Mouse (Mus musculus) testis, adult 2 months (tissue): ENCODE measurements around the gene Lipa. TPM values are rescaled to one million over a fixed set of nuclear protein-coding genes. Genes with fewer than 3 reads are reported as not detected.

Experiments
- H3K27ac ChIP-seq: fragments of 200-500 bp; 2 replicates; pipeline ENCODE4 v1.5.1; 2012; ENCODE audit warnings: low read depth, low read length; ENCODE audit not compliant: control insufficient read depth, insufficient read depth
- H3K27me3 ChIP-seq: fragments of 200-500 bp; 2 replicates; pipeline ENCODE4 v1.6.1; 2012; ENCODE audit warnings: mild to moderate bottlenecking, low read length, moderate library complexity; ENCODE audit not compliant: control insufficient read depth, insufficient read depth
- H3K36me3 ChIP-seq: fragments of 200-500 bp; 2 replicates; pipeline ENCODE4 v1.6.1; 2012; ENCODE audit warnings: mild to moderate bottlenecking, low read length; ENCODE audit not compliant: control insufficient read depth, insufficient read depth
- H3K4me1 ChIP-seq: fragments of 200-500 bp; 2 replicates; pipeline ENCODE4 v1.6.1; 2012; ENCODE audit warnings: low read length; ENCODE audit not compliant: control insufficient read depth, insufficient read depth
- H3K4me3 ChIP-seq: fragments of 200-500 bp; 2 replicates; pipeline ENCODE4 v1.5.1; 2012; ENCODE audit warnings: low read depth, mild to moderate bottlenecking, low read length, moderate library complexity, mixed read lengths; ENCODE audit not compliant: control insufficient read depth
- CTCF ChIP-seq: fragments of 200-500 bp; IDR thresholded peaks from 2 replicates; pipeline ENCODE4 v1.5.1; 2012; ENCODE audit warnings: low read depth, mild to moderate bottlenecking, inconsistent platforms, low read length, moderate library complexity; ENCODE audit not compliant: control insufficient read depth, insufficient read depth, insufficient replicate concordance
- POLR2A ChIP-seq: fragments of 200-500 bp; IDR thresholded peaks from 2 replicates; pipeline ENCODE4 v1.6.1; 2012; ENCODE audit warnings: low read depth, mild to moderate bottlenecking, inconsistent platforms, low read length, moderate library complexity; ENCODE audit not compliant: control insufficient read depth
- polyA plus RNA-seq: library from polyadenylated mRNA; depleted of rRNA; stranded (reverse); fragments of >200 nt; gene quantifications from 2 replicates; pipeline ENCODE4 v1.2.3, GENCODE M21; 2012; rRNA removed

Lipa gene
- polyA plus RNA-seq, 1 experiment, result 3.8 TPM

- Histone ChIP-seq H3K27ac (no peak overlapping the region), H3K27me3 (no peaks in the 10 kb centered on the region), H3K36me3 (no peaks in the 10 kb centered on the region), H3K4me3 (no peak overlapping the region), H3K4me1 (no peaks in the 10 kb centered on the region)
- TF ChIP-seq POLR2A, result no peak
- TF ChIP-seq CTCF, result no peak
Measured at GRCm38 (mm10) chr19:34461451-34462019, 65.7 kb downstream of the Lipa start.

GRCm38 (mm10) chr19:34450784-34451370 is 76.4 kb downstream of the Lipa start:
- H3K4me1 ChIP-seq, result no peaks in the 10 kb centered on the region

GRCm38 (mm10) chr19:34448851-34449250 is 78.4 kb downstream of the Lipa start:
- Histone ChIP-seq H3K4me3 (no peak overlapping the region), H3K4me1 (no peaks in the 10 kb centered on the region), H3K27me3 (no peaks in the 10 kb centered on the region), H3K36me3 (no peaks in the 10 kb centered on the region), H3K27ac (no peak overlapping the region)
- TF ChIP-seq POLR2A, result no peak
- no peak for TF ChIP-seq CTCF

More at GRCm38 (mm10) chr19:34450784-34451370, 76.4 kb downstream of the Lipa start:
- Histone ChIP-seq H3K27me3 (no peaks in the 10 kb centered on the region), H3K4me3 (no peak overlapping the region), H3K27ac (no peak overlapping the region), H3K36me3 (no peaks in the 10 kb centered on the region)
- TF ChIP-seq POLR2A (no peak), CTCF (no peak)

- Histone ChIP-seq H3K36me3 (no peaks in the 10 kb centered on the region), H3K4me3 (no peak overlapping the region), H3K27ac (no peak overlapping the region), H3K4me1 (no peaks in the 10 kb centered on the region), H3K27me3 (no peaks in the 10 kb centered on the region)
- TF ChIP-seq POLR2A (no peak), CTCF (no peak)
Measured at GRCm38 (mm10) chr19:34445410-34446012, 81.8 kb downstream of the Lipa start.

- Histone ChIP-seq H3K27ac (no peak overlapping the region), H3K4me1 (no peaks in the 10 kb centered on the region), H3K4me3 (no peak overlapping the region), H3K36me3 (no peaks in the 10 kb centered on the region), H3K27me3 (no peaks in the 10 kb centered on the region)
- TF ChIP-seq CTCF, result no peak
- TF ChIP-seq POLR2A, result no peak
Measured at GRCm38 (mm10) chr19:34444785-34445184, 82.5 kb downstream of the Lipa start.

Other genes with a start within 250 kb of the Lipa start
- 0.55 TPM in 1 of 2 replicates, not detected in the other for gene Fas, start 236.8 kb downstream of the Lipa start, polyA plus RNA-seq
- gene Ch25h, start 52.3 kb downstream of the Lipa start, polyA plus RNA-seq, result 0.35 and 11.4 TPM in 2 replicates
- 0.05 and 0.14 TPM in 2 replicates for gene Ifit2, start 23.2 kb upstream of the Lipa start, polyA plus RNA-seq
- gene Ifit3, start 56.1 kb upstream of the Lipa start, polyA plus RNA-seq, result 0.30 and 0.37 TPM in 2 replicates
- not detected in 2 replicates for gene Ifit1bl1, start 74.5 kb upstream of the Lipa start, polyA plus RNA-seq
- 0.14 TPM in 1 of 2 replicates, not detected in the other for gene Ifit3b, start 80.5 kb upstream of the Lipa start, polyA plus RNA-seq
- not detected in 2 replicates for gene Ifit1bl2, start 113.3 kb upstream of the Lipa start, polyA plus RNA-seq
- 0.15 and 0.16 TPM in 2 replicates for gene Ifit1, start 113.4 kb upstream of the Lipa start, polyA plus RNA-seq
- 0.33 and 0.57 TPM in 2 replicates for gene Slc16a12, start 219.8 kb upstream of the Lipa start, polyA plus RNA-seq